Mouse (Mus musculus) neural tube, embryonic 12.5 days (tissue): ENCODE data around the gene Ajuba. TPM values are rescaled to one million over a fixed set of nuclear protein-coding genes. Genes with fewer than 3 reads are reported as not detected.
"Not testable (repeated sequence)": the region's sequence is repeated elsewhere in the genome, so short reads cannot be mapped to it uniquely, and the experiment has no call there.

Experiments used
- ATAC-seq: fragments of 200-750 bp; cut with Nextera tagmentation; 2 replicates; pipeline ENCODE4 v1.8.0; 2017; ENCODE audit warnings: low read depth, mild to moderate bottlenecking, moderate TSS enrichment, moderate library complexity; ENCODE audit not compliant: low FRiP score
- H3K27ac ChIP-seq: fragments of 300-500 bp; sonication (generic); 2 replicates; pipeline ENCODE4 v1.5.1; 2016
- H3K27me3 ChIP-seq: fragments of 300-500 bp; sonication (generic); replicated peaks from 2 replicates; pipeline ENCODE4 v1.6.1; 2016; ENCODE audit warnings: mild to moderate bottlenecking
- H3K36me3 ChIP-seq: fragments of 300-500 bp; sonication (generic); 2 replicates; pipeline ENCODE4 v1.6.1; 2016; ENCODE audit warnings: mild to moderate bottlenecking
- H3K4me1 ChIP-seq: fragments of 300-500 bp; sonication (generic); 2 replicates; pipeline ENCODE4 v1.6.1; 2016
- H3K4me2 ChIP-seq: fragments of 300-500 bp; sonication (generic); replicated peaks from 2 replicates; pipeline ENCODE4 v1.6.1; 2016; ENCODE audit warnings: mild to moderate bottlenecking
- H3K4me3 ChIP-seq: fragments of 300-500 bp; sonication (generic); 2 replicates; pipeline ENCODE4 v1.5.1; 2016
- H3K9ac ChIP-seq: fragments of 300-500 bp; sonication (generic); 2 replicates; pipeline ENCODE4 v1.6.1; 2016; ENCODE audit warnings: mild to moderate bottlenecking
- H3K9me3 ChIP-seq: fragments of 300-500 bp; sonication (generic); 2 replicates; pipeline ENCODE4 v1.6.1; 2016; ENCODE audit warnings: mild to moderate bottlenecking
- WGBS: fragments of 180-500 bp; shearing (Covaris S2); methylation state at CpG from one replicate; pipeline ENCODE4 v1.1.7; 2016; 5-methylcytosine and 5-hydroxymethylcytosine counted together
- polyA plus RNA-seq: library from polyadenylated mRNA; unstranded; fragments of >200 nt; fragmentation: Nextera tagmentation; extraction: Ambion mirVana; gene quantifications from 2 replicates; pipeline ENCODE4 v1.2.1, GENCODE M21; 2016

Gene Ajuba
- 32.9 and 36.6 TPM in 2 replicates for polyA plus RNA-seq

- Histone ChIP-seq H3K27me3 (peaks cover 12% of the 10 kb centered on the region; the same call in 1 of the 2 replicates), H3K4me2 (peak within 1 kb of the TSS; percentile 75), H3K4me3 (peak within 1 kb of the TSS; percentile 72), H3K9me3 (no peaks in the 10 kb centered on the region), H3K4me1 (peaks cover 59% of the 10 kb centered on the region), H3K36me3 (no peaks in the 10 kb centered on the region), H3K9ac (peak within 1 kb of the TSS; percentile 90), H3K27ac (peak within 1 kb of the TSS; percentile 62)
- peak; percentile 51 for ATAC-seq
- 1% methylated on average over 66 of the region's 66 CpGs for WGBS
These were observed at the start of gene Ajuba for GRCm38 (mm10) chr14:54577089-54577982. TSS of gene Ajuba (minus strand) at chr14:54577558.

DNA sequence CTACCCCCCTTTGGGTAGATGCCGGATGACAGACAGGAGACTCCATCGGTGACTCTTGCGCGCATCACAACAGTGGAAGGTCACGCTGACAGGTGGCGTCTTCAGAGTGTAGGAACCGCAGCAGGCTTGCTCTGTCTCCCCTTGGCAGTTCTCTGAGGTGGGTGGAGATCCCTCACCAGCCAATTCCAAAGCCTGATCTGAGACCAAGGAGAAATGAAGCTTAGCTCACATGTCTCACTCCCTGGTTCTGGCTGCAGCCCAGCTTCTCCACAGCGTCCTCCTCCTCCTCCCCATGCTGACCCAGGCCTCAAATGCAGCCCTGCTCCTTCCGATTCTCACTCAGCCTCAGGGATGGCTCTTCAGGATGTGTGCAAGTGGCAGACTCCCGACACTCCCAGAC lies 47.6 kb upstream of the Ajuba start:
- H3K4me1 ChIP-seq, result no peaks in the 10 kb centered on the region
- 76% methylated on average over 10 of the region's 10 CpGs for WGBS
- no peak overlapping the region for H3K9ac ChIP-seq
- no peaks in the 10 kb centered on the region for H3K9me3 ChIP-seq
- H3K27me3 ChIP-seq, result no peaks in the 10 kb centered on the region
- H3K36me3 ChIP-seq, result 0 out of 2 replicates have a peak, but pooled peaks cover under 1% of the 10 kb centered on the region
- H3K27ac ChIP-seq, result no peak overlapping the region
- H3K4me3 ChIP-seq, result no peak overlapping the region
- no peak for ATAC-seq
- no peak overlapping the region for H3K4me2 ChIP-seq

DNA sequence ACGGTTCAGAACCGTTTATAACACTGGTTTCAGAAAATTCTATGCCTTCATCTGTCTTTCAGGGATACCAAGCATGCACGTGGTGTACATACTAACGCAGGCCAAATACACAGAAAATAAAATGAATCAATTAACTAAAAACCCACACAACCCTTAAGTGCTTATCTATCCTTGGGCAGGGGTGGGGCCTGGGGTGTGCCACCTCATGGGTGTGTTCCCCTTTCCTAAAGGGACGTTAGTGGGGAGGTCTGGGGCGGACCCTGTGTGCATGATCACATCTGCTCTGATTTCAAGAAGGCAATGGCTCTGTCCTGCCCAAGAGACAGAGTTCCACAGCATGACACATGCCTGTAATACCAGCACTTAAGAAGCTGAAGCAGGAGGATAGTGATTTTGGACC lies 46.0 kb upstream of the Ajuba start:
- no peak for ATAC-seq
- 89% methylated on average over 6 of the region's 6 CpGs for WGBS
- no peaks in the 10 kb centered on the region for H3K27me3 ChIP-seq
- no peak overlapping the region for H3K4me2 ChIP-seq
- no peaks in the 10 kb centered on the region for H3K36me3 ChIP-seq
- no peak overlapping the region for H3K27ac ChIP-seq
- no peaks in the 10 kb centered on the region for H3K4me1 ChIP-seq
- H3K9me3 ChIP-seq, result no peaks in the 10 kb centered on the region
- no peak overlapping the region for H3K9ac ChIP-seq
- H3K4me3 ChIP-seq, result no peak overlapping the region

GRCm38 (mm10) chr14:54621133-54621532 lies 43.8 kb upstream of the Ajuba start, which contains the start of gene Psmb11:
TSS of gene Psmb11 (plus strand) at chr14:54621433.
- Histone ChIP-seq H3K36me3 (no peaks in the 10 kb centered on the region), H3K27me3 (no peaks in the 10 kb centered on the region), H3K4me3 (no peak within 1 kb of the TSS), H3K4me1 (peaks cover 11% of the 10 kb centered on the region), H3K9me3 (no peaks in the 10 kb centered on the region), H3K9ac (no peak within 1 kb of the TSS), H3K4me2 (no peak within 1 kb of the TSS), H3K27ac (no peak within 1 kb of the TSS)
- ATAC-seq, result no peak
- 90% methylated on average over 1 of the region's 1 CpGs for WGBS

DNA sequence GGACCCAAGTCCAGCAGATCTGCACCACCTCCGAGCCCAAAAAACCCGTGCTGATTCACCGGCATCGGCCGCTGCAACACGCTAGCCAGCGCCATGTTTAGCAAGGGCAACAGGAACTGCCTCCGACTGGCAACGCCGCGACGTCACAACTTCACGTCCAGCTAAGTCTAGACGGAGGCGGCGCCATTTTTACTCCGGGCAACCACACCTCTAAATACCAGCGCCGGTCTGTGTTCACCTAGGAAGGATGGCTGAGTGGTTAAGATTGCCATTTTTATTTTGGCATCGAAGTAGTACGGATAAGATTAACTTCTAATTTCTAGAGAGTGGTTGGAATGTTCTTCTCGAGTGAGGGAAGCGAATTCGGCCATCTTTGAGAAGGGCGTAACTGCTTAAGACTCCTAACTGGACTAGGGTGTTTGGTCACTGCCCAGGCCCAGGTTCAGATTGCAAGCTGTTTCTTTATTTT lies 40.6 kb upstream of the Ajuba start, which contains the start of gene Psmb5:
Gene Psmb5, minus strand, starts transcription at position 126 of the 469 bp plus-strand sequence.
- H3K4me1 ChIP-seq, result peaks cover 11% of the 10 kb centered on the region
- no peaks in the 10 kb centered on the region for H3K9me3 ChIP-seq
- under 1% methylated on average over 25 of the region's 25 CpGs for WGBS
- peaks cover 20% of the 10 kb centered on the region for H3K36me3 ChIP-seq
- H3K9ac ChIP-seq, result peak within 1 kb of the TSS; percentile 85
- no peaks in the 10 kb centered on the region for H3K27me3 ChIP-seq
- H3K4me2 ChIP-seq, result peak within 1 kb of the TSS; percentile 75
- peak within 1 kb of the TSS; percentile 37; the same call in 1 of the 2 replicates for H3K27ac ChIP-seq
- peak within 1 kb of the TSS; percentile 88 for H3K4me3 ChIP-seq
- ATAC-seq, result peak; percentile 91

GRCm38 (mm10) chr14:54617152-54617896 lies 40.0 kb upstream of the Ajuba start:
- peak overlapping the region; percentile 85 for H3K9ac ChIP-seq
- WGBS, result 2% methylated on average over 38 of the region's 38 CpGs
- ATAC-seq, result peak; percentile 74
- no peaks in the 10 kb centered on the region for H3K27me3 ChIP-seq
- H3K27ac ChIP-seq, result peak overlapping the region; percentile 37; the same call in 1 of the 2 replicates
- peak overlapping the region; percentile 88 for H3K4me3 ChIP-seq
- peaks cover 11% of the 10 kb centered on the region for H3K4me1 ChIP-seq
- H3K4me2 ChIP-seq, result peak overlapping the region; percentile 75
- peaks cover 25% of the 10 kb centered on the region for H3K36me3 ChIP-seq
- no peaks in the 10 kb centered on the region for H3K9me3 ChIP-seq

- 92% methylated on average over 16 of the region's 16 CpGs for WGBS
These were observed 39.0 kb upstream of the Ajuba start for GRCm38 (mm10) chr14:54616226-54616825.

DNA sequence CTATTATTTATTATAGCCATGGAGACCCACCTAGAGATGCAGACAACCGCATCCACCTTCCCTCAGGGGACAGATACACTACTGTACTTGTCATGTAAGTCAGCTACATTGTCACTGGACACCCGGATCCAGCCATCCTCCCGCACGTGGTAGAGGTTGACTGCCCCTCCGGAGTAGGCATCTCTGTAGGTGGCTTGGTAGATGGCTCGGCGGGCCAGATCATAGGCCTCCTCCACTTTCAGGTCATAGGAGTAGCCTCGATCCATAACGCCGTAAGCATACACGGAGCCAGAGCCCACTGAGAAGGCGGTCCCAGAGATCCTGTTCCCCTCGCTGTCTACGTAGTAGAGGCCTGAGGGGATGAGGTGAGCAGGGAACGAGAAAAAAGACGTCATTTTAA lies 36.8 kb upstream of the Ajuba start:
- H3K36me3 ChIP-seq, result peaks cover 35% of the 10 kb centered on the region

More at GRCm38 (mm10) chr14:54616226-54616825, 39.0 kb upstream of the Ajuba start:
- Histone ChIP-seq H3K36me3 (peaks cover 31% of the 10 kb centered on the region), H3K4me1 (peaks cover 11% of the 10 kb centered on the region), H3K4me2 (peak overlapping the region; percentile 75; the same call in 1 of the 2 replicates), H3K4me3 (no peak overlapping the region), H3K9me3 (no peaks in the 10 kb centered on the region), H3K27ac (no peak overlapping the region), H3K27me3 (no peaks in the 10 kb centered on the region), H3K9ac (no peak overlapping the region)
- no peak for ATAC-seq

GRCm38 (mm10) chr14:54610648-54611047 lies 33.3 kb upstream of the Ajuba start:
- Histone ChIP-seq H3K36me3 (peaks cover 33% of the 10 kb centered on the region), H3K27ac (no peak overlapping the region), H3K4me2 (no peak overlapping the region), H3K9me3 (no peaks in the 10 kb centered on the region), H3K4me3 (no peak overlapping the region), H3K9ac (no peak overlapping the region), H3K27me3 (no peaks in the 10 kb centered on the region), H3K4me1 (no peaks in the 10 kb centered on the region)
- 83% methylated on average over 6 of the region's 6 CpGs for WGBS
- ATAC-seq, result no peak

More for the DNA sequence above, 36.8 kb upstream of the Ajuba start:
- H3K4me3 ChIP-seq, H3K9ac ChIP-seq, ATAC-seq, H3K9me3 ChIP-seq, H3K27me3 ChIP-seq, H3K27ac ChIP-seq, H3K4me2 ChIP-seq: not testable (repeated sequence)
- H3K4me1 ChIP-seq, result peaks cover 11% of the 10 kb centered on the region
- 92% methylated on average over 16 of the region's 16 CpGs for WGBS

- Histone ChIP-seq H3K4me3 (no peak overlapping the region), H3K27ac (no peak overlapping the region), H3K4me2 (no peak overlapping the region), H3K36me3 (peaks cover 26% of the 10 kb centered on the region), H3K4me1 (no peaks in the 10 kb centered on the region), H3K9me3 (no peaks in the 10 kb centered on the region), H3K9ac (no peak overlapping the region), H3K27me3 (no peaks in the 10 kb centered on the region)
- ATAC-seq, result no peak
- WGBS, result 79% methylated on average over 4 of the region's 4 CpGs
These were observed 32.6 kb upstream of the Ajuba start for GRCm38 (mm10) chr14:54609962-54610361.

DNA sequence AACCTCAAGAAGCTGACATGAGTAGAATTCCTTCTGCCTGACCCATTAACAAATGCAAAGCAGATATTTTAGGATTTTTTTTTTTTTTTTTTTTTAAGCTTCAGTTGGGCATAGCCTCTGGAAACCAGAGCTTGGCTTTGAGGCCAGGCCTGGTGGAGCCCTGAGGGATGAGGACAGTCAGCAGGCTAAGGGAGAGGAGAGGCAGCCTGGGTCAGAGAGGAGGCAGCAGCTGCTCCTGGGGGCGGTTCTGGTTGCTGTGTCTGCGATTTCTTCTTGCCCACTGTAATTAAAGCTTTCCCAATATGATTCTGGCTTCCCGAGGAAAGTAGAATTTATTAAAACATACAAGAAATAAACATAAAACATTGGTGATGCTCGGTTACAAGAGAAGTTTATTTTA lies 31.9 kb upstream of the Ajuba start:
- ATAC-seq, result no peak
- no peak overlapping the region for H3K9ac ChIP-seq
- no peak overlapping the region for H3K4me3 ChIP-seq
- no peak overlapping the region for H3K27ac ChIP-seq
- H3K27me3 ChIP-seq, result no peaks in the 10 kb centered on the region
- no peaks in the 10 kb centered on the region for H3K4me1 ChIP-seq
- peaks cover 21% of the 10 kb centered on the region for H3K36me3 ChIP-seq
- H3K4me2 ChIP-seq, result no peak overlapping the region
- H3K9me3 ChIP-seq, result no peaks in the 10 kb centered on the region
- WGBS, result 71% methylated on average over 4 of the region's 4 CpGs
